Mouse (Mus musculus): ENCODE measurements around the gene Nsmce3.

- TF ChIP-seq CTCF (conservative IDR thresholded peaks at IDR 0.05; ENCODE audit: insufficient read depth, insufficient read length, low read depth, low read length) (no peak), POLR2A (IDR thresholded peaks at IDR 0.05; ENCODE audit: low read depth, low read length) (no peak)
These were observed 18.3 kb upstream of the Nsmce3 start for GRCm38 (mm10) chr7:64891139-64891538.

Data from kidney, adult 2 months (tissue).